Mouse (Mus musculus) urinary bladder, postnatal 4 days (tissue): ENCODE results near the gene Diras2.

Experiments used
- DNase-seq, 2 experiments: peaks; one replicate each; pipeline ENCODE4 v3.0.0; 2021 to 2022; ENCODE audit warnings: low spot score in 2 of 2

The Diras2 gene

GRCm38 (mm10) chr13:52531121-52531520 lies at the start of gene Diras2:
Gene Diras2, minus strand, starts transcription at chr13:52531279.
- no peak for DNase-seq

- DNase-seq: no peak
Measured at GRCm38 (mm10) chr13:52578776-52579175, 47.7 kb upstream of the Diras2 start.

GRCm38 (mm10) chr13:52577939-52578338 lies 46.9 kb upstream of the Diras2 start:
- DNase-seq: no peak

GRCm38 (mm10) chr13:52577326-52577920 lies 46.3 kb upstream of the Diras2 start:
- no peak for DNase-seq

- no peak for DNase-seq
Measured at GRCm38 (mm10) chr13:52576841-52577240, 45.8 kb upstream of the Diras2 start.

GRCm38 (mm10) chr13:52576021-52576614 lies 45.0 kb upstream of the Diras2 start:
- DNase-seq: no peak

- no peak for DNase-seq
Measured at GRCm38 (mm10) chr13:52575483-52575882, 44.4 kb upstream of the Diras2 start.

GRCm38 (mm10) chr13:52574311-52574710 lies 43.2 kb upstream of the Diras2 start:
- DNase-seq: no peak

GRCm38 (mm10) chr13:52572451-52573446 lies 41.7 kb upstream of the Diras2 start:
- DNase-seq: no peak

GRCm38 (mm10) chr13:52571591-52572384 lies 40.7 kb upstream of the Diras2 start:
- no peak for DNase-seq

GRCm38 (mm10) chr13:52570276-52570675 lies 39.2 kb upstream of the Diras2 start:
- no peak for DNase-seq

GRCm38 (mm10) chr13:52569194-52569769 lies 38.2 kb upstream of the Diras2 start:
- DNase-seq: no peak

- DNase-seq: no peak
Measured at GRCm38 (mm10) chr13:52566777-52567176, 35.7 kb upstream of the Diras2 start.

- DNase-seq: no peak
Measured at GRCm38 (mm10) chr13:52566188-52566760, 35.2 kb upstream of the Diras2 start.

GRCm38 (mm10) chr13:52565103-52565739 lies 34.1 kb upstream of the Diras2 start:
- no peak for DNase-seq

GRCm38 (mm10) chr13:52562166-52562571 lies 31.1 kb upstream of the Diras2 start:
- no peak for DNase-seq

- no peak for DNase-seq
Measured at GRCm38 (mm10) chr13:52561367-52562165, 30.5 kb upstream of the Diras2 start.

- no peak for DNase-seq
Measured at GRCm38 (mm10) chr13:52557421-52557820, 26.3 kb upstream of the Diras2 start.

GRCm38 (mm10) chr13:52554722-52555121 lies 23.6 kb upstream of the Diras2 start:
- DNase-seq: no peak
